Mouse (Mus musculus) adrenal gland, adult 18-20 months (tissue): ENCODE results near the gene Thada. TPM values are rescaled to one million over a fixed set of nuclear protein-coding genes. Genes with fewer than 3 reads are reported as not detected.

Experiments used
- DNase-seq, 2 experiments: peaks; one replicate each; pipeline ENCODE4 v3.0.0; 2021 to 2022; ENCODE audit warnings: low spot score in 2 of 2
- total RNA-seq, 2 experiments: library from RNA; stranded (reverse); gene quantifications; 1 replicate in 1 of 2; 2 replicates in 1 of 2; pipeline ENCODE4 v1.2.3; 2021

Thada gene
- total RNA-seq, 2 experiments from 2014 or later: 13.7 to 15.0 TPM

DNA sequence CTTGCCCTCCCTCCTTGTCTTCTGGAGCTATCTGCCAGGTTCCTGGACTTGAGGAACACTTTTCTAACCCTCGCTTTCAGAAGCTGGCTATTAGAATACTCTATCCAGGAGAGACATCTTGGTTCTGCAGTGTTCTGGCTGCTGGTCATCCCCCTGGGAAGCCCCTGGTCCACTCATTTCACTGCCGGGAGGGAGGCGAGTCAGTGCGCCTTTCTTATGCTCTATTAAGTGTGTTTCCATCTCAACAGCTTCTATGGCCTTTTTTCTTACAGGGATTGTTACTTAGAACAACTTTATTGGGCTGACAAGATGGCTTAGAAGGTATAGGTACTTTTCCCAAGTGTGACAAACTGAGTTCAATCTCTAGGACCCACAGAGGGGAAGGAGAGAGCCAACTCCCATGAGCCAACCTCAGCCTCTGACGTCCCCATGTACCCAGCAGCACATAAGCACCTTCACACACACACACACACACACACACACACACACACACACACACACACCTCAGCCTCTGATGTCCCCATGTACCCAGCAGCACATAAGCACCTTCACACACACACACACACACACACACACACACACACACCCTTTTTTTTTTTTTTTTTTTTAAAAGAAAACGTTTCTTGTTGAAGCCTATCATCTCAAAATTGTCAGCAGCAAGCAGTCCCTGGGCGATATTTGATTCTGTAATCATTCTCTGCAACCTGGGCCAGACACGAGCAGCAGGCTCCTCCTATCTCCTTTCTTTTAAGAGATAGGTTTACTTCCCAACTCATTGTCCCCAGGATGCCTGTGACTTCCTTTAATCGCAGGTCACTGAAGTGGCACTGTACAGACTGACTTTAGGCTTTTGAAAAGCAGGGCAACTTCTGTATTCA is 113.9 kb downstream of the Thada start:
- DNase-seq: no peak

DNA sequence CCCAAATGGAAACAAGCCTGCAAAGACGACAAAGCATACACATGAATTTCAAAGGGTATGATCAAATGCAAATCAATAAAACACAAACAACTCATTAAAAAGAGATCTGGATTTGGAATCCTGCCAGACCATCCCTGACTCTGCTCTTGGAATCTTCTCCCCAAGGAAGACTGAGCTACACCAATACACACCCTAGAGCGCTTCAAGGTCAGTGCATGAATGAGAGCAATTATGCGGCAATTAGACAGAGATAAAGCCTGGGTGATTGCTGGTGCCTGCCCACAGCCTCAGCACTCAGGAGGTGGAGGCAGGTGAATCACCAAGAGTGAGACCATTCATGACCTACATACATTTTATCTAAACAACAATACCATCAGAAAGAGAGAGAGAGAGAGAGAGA is 114.7 kb downstream of the Thada start:
- no peak for DNase-seq

DNA sequence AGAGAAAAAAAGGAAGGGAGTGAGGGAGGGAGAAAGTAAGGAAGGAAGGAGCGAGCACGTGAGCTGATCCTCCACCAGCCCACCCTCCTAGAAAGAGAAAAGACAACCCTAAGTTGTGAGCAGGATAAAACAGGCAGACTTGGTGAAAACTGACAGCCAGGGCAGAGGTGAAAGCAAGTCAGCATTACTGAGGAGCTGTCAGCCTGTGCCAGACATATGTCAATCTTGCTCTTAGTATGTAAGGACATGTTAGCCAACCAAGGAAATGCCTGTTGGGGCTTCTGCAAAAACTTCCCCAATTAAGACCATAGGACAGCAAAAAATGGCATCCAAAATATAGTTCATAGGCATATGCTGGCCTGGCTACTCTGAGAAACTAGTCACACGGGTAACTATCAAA is 117.1 kb downstream of the Thada start:
- DNase-seq: no peak

DNA sequence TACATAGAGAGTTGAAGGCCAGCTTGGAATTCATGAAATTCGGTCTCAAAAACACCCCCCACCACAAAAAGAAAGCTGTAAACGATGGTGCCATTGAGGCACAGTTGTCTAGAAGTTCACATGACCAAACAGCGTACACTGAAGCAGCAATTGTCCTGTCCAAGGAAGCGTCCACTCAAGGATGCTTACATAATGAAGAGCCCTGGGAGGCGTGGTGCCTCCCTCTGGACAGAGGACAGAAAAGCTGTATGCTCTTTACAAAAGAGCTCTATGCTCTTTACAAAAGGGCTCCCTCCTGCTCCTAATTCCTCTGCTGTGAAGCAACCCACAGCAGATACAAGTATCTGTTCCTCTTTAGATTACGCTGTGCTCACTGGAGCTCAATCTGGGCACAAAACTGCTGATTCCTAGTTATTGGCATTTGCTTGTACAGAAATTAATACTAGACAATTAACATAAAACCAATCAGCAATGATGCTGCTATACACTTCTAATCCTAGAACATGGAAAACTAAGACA is 123.6 kb downstream of the Thada start:
- DNase-seq: no peak

DNA sequence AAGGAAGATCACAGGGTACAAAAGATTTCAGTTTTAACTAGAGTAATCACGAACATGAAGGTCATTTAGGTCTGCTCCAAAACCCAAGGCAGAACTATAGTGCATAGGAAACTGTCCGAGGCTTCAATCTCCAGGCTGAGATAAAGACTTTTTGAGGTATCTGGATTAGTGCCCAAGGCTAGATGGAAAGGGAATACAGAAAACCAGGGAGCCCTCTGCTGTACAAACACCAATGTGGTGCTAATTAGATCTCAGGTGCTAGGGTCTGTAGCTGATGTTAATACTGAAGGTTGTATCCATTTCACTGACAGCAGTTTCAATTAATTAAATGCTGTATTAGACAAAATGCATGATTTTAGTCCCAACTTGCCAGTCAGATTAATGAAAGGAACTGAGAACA is 124.3 kb downstream of the Thada start:
- DNase-seq: no peak

DNA sequence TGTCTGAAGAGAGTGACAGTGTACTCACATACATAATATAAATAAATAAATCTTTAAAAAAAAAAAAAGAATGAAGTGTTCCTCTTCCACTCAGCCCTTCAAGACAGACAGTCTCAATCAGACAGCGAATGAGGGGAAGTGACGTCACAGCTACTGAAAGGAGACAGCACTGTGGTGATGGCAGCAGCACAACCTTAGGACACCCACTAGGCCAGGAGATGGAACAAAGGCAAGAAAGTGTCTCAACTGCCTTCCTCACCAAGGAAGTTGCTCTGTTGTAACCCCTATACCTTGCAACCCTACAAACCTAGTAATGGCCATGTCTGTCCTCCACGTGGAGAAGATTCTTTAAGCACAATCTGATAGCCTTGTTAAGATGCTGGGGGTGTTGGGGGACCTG is 125.4 kb downstream of the Thada start:
- DNase-seq: no peak

DNA sequence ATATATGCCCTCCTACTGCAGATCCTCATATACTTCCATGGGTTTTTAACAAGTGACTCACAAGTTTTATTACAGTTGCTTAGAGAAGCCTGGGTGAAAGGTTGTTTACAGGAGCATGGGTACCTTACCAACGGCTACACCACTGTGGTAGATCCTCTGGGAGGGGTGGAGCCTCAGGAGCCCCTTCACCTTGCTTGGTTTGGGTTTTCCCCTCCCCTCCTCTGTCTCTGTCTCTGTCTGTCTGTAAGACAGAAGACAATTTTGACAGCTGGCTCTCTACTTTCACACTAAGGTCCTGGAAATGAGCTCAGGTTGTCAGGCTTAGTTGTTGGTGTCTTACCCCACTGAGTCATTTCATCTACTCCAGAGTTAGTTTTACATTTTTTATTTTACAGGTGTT is 130.0 kb downstream of the Thada start:
- no peak for DNase-seq

DNA sequence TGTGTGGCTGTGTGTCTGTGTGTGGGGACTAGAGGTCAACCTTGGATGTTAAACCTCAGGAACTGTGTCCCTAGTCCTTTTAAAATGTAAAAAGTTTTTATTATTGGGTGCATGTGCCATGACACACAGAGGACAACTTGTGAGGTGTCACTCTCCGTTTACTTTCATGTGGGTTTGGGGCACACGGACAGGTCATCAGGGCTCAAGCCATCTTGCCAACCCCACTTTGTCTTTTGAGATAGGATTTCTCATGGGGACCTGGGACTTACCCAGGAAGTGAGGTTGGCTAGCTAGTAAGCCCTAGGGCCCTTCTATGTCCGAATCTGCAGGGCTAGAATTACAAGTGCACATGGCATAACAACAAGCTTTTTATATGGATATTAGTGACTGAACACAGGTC is 130.9 kb downstream of the Thada start:
- DNase-seq: no peak

DNA sequence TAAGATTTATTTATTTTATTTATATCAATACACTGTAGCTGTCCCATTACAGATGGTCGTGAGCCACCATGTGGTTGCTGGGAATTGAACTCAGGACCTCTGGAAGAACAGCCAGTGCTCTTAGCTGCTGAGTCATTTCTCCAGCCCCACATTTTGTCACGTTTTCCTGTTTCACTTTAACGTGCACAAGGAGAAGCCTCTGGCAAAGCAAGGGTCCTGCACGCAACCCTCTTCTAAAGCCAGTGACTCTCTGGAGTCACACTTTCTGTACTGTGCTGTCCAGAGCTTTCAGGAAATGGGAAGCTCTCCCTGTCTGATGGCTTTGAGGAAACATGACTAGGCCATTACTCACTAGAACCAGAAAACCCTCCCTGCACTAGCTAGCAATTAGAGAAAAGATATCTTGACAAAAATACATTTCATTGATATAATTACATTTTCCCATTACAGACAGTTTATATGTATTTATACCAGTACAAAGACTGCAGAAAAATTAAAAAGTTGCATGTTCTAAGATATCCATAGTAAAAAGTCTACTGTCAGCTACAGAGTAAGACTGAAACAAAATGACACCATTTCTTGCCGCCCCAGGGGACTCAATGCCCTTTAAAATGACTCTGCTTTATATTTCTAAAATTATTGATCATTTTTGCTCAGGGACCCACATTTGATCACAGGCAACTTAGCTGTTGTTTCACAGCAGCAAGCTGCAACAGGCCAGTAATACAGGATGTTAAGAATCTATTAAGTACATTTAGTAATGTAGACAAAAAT is 131.6 kb downstream of the Thada start:
- DNase-seq: no peak

DNA sequence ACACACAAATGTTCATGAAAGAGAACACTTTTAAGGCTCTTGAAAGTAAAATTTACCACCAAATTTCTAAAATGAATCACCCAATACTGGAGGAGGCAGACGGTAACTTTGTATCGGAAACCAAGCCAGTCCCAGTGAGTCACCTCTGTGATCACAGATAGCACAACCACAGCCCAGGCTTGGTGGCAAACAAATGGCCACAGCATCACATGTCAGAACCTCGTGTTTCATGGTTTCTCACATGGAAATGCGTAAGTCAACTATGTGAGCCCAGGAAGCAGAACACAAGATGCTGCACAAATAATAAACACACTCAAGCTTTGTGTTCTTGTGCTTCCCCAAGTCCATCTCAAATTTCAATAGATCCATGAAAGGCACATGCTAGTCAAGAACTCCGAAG is 133.1 kb downstream of the Thada start:
- DNase-seq: no peak

DNA sequence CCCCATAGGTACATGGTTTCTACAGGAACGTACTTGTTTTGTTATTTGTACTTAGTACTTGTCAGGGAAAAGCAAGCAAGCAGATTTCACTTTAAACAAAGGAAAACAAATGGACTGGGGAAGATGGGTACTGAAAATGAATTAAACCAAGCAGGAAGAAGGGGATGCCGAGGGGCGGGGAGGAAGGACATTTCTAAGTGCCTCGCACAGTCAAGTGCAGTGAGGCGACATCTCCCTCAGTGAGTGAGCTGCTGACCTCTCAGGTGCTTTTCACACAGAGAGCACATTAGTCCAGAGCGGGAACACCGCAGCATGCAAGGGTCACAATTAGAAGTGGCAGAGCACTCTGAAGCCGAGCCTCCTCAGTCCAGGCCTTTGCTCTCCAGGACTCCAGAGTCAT is 135.0 kb downstream of the Thada start:
- DNase-seq: no peak

DNA sequence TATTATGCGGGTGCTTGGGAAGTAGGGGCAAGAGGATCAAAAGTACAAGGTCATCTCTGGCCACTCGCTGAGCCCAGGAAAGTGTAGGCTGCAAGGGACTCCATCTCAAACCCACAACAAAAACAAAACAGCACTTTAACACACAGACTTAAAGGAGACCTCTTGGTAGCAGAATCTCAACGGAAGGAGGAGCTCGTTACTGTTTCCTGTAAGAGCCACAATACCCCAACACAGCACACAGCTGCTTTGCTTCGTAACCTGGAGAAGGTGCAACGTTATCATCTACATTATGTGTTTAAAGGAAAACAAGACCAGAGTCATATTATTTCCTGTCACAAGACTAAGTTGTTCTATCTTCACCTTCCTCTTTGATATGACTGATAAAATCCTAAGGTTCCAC is 135.5 kb downstream of the Thada start:
- no peak for DNase-seq

DNA sequence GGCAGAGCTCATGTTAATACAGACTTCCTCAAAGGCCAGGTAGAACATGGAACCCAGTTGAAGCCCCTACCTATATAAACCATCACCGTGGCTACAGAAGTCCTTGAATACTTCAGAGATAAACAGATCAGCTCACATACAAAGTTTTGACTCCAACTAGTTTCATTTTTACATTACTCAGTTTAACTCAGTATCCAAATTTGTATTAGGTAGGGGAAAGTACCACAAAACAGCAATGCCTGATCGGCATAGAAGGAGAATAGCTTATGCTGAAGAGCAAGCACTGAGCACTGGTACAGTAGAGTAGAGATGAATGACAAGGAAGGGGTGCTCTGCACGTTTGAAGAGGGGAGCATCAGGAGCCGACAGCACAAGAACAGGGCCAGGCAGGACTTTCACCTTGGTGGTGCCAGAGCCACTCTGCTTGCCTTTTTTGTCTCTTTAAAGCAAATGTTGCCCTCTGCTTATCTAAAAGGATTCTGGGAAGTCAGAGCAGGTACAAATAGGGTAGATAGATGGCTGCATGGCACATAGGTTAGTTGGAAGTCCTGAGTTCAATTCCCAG is 136.0 kb downstream of the Thada start:
- DNase-seq: no peak

DNA sequence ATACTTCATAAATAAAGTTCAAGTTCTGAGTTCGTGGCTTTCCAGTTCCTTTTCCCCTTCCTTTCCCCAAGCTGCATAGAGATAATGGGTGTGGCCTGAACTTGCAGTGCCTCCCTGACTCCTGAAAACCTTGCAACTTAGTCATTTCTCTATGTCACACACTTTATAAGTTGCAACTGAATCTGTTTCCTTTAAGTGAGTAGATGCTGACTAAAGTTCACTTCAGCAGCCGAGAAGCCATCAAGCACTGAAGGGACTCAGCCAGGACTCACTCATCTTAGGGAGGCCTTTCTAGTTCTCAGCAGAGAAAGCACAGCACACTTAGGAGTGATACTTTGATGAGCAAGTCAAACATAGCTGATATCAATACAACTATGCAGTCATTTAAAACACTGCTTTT is 137.5 kb downstream of the Thada start:
- DNase-seq: no peak

DNA sequence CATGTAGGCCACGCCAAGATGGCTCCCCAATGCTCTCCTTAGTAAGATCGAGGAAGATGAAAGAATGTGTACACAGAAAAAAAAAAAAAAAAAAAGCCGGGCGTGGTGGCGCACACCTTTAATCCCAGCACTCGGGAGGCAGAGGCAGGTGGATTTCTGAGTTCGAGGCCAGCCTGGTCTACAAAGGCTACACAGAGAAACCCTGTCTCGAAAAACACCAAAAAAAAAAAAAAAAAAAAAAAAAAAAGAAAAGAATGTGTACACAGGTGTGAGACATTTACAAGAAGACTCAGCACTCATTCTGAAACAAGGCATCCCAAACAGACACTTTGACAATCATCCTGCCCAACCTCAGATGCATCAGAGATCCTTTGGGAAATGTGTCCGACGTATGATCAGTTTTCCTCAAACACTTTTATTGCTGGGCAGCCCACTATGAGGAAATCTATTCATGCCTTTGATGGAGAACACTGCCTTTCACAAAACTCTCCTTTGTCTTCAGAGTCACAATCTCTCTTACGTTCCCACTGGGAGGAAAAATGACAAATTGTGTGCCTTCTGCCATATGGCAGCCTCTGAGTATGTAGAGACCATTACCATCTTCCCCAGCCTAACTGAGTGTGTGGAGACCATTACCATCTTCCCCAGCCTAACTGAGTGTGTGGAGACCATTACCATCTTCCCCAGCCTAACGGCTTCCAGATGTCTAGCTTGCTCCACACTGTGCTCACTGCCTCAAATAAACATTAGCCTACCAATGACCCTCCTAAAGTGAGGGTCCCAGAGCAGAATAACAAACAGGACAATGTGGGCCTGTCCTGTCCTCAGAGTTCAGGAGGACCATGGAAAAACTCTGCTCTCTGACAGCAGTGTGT is 138.7 kb downstream of the Thada start:
- DNase-seq: no peak

DNA sequence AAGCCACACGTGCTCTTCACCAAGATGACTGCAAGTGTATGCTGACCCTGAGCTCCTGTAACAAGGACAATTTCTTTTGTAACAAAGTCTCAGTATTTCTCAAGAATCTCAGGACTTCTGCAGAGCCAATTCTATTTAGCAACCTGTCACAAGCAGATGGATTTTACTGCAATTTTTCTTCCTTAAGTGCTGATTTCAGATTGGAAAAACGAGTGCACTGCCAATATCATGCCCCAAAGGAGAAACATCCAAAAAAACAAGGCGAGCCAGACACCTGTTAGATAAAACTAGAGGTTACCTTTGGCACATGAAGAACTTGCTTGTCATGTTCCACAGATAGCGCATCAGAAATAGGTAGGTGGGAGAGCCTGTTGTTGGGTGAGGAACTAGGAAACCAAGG is 143.8 kb downstream of the Thada start:
- no peak for DNase-seq

DNA sequence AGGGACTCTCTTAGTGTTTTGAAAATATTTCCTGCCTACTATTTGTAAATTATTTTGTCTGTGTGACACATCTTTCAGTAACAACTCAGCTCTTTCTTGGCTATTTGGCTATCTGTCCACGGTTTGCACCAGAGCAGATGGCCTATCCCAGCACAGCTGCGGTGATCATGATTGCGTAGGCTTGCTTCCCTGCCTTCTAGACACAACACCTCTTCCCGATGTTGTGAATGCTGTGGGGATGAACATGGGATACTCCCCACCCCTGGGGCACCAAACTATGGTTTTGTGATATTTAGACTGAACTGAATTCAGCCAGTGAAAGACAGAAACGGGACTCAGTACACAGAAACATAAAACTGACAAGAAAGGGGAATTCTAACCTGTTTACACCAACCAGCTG is 144.7 kb downstream of the Thada start:
- DNase-seq: no peak

DNA sequence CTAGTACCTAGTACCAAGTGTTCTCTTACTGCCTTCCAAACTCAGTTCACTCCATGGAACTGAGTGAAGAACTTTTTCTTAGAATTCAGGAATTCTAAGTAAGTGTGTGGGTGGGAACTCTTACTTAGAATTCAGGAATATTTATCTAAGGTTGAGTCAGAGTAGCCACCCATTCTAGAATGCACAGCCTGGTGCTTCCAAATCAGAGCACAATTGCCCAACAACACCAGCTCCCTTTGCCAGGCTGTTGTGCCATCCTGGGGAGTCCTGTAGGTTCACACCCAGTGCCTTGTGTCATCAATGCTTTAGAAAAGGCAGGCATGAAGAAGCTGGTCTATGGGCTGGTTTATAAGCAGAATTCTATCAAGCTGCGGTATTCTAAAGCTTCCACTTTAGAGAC is 145.4 kb downstream of the Thada start:
- no peak for DNase-seq

DNA sequence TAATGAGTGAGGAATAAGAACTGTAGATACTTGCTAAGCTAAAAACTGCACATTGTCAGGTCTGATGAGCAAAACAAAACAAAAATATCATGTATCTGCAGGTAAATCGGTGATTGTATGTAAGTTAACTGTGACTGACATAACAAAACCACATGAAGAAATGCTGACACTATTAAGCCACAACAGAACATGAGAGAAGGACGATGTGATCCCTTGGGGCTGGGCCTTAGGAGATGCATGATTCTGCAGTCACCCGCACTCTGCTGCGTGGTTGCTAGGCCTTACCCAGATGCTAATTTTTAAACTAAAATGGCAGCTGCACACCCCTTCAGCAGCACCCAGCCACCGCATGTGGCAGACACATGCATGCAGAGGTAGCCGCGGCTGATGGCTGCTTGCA is 151.7 kb downstream of the Thada start:
- no peak for DNase-seq

DNA sequence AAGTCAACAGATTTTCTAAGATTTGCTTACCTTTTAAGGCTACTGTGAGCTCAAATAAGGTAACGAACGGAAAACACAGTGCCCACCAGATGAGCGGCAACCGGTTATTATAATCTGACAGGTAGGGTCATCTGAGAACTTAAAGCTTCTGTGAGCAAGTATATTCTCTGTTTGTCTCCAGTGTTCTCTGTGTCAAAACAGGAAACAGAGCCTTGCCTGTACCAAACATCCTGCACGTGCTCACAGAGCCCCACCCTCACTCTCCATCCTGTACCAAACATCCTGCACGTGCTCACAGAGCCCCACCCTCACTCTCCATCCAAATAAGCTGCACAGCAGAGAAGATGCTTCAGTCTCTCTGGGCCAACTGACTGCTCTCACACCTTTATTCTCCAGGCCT is 152.5 kb downstream of the Thada start:
- no peak for DNase-seq

DNA sequence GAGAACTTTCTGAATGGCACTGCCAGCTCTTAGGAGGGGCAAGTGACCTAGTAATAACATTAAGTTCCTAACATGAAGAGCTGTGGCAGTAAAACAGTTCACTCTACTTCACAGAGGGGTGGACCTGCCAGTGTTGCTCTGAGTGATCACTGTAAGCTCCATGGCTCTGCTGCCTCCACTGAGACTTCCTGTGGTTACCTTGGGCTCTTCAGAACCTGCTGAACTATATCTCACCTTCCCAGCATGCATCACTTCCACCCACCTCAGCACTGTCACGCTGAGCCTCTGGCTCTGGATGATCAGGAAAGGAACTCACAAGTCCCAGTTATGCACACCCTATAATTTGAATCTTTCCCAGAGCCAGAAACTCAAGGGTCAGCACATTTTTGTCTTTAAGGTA is 159.9 kb downstream of the Thada start:
- DNase-seq: no peak
